ENCODE assay signal across 13 mouse cellular contexts in the genomic region with DNA sequence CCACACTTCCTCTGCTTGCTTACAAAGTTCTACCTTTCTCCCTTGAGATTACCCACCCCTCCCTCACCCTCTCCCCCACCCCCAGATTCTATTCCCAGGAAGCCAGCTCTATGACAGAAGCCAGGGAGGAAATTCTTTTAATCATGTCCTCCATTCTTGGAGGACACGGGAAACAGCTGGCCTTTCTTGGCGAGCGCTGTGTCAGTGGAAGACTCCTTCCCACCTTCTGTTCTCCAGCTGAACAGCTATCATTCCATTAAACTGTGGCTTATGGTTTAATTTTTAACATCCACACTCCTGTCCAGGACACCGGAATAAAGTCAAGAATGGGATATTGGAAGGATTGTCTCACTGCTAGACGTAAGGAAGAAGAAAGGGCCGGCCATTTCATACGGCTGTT. TPM values are rescaled to one million over a fixed set of nuclear protein-coding genes. Genes with fewer than 3 reads are reported as not detected.
DNase-seq lines count a peak whose midpoint lies in the region; ATAC-seq and TF ChIP-seq lines count a peak whose summit lies in the region.
"Had no signal": no experiment of that assay in that cellular context is flagged by ENCODE, and none has a peak within 500 bp of the region (broad histone marks: within the 10 kb centered on the region; RNA-seq: fewer than 3 reads in every experiment).

No protein-coding gene starts in this region.

- no peak overlapping the region for H3K4me3 ChIP-seq in limb, embryonic 14.5 days (replicated peaks; ENCODE audit: low read length)
- H3K4me3 ChIP-seq in limb, embryonic 10.5 days: no peak overlapping the region
- H3K4me3 ChIP-seq in heart, postnatal 0 days (ENCODE audit: low read depth, low read length): no peak overlapping the region
- H3K4me3 ChIP-seq in stomach, embryonic 15.5 days (replicated peaks): no peak overlapping the region
- H3K4me3 ChIP-seq in hindbrain, embryonic 10.5 days: no peak overlapping the region
- H3K4me3 ChIP-seq: neural tube, embryonic 13.5 days had no signal

- peak; percentile 54 for DNase-seq in limb, embryonic 14.5 days (ENCODE audit: low spot score)
- DNase-seq in limb, embryonic 10.5 days (ENCODE audit: low spot score): no peak
- peak; percentile 55 for DNase-seq in heart, postnatal 0 days (ENCODE audit: low spot score)
- peak; percentile 70 for DNase-seq in kidney, postnatal 10 days
- DNase-seq in hindbrain, embryonic 10.5 days (ENCODE audit: low spot score): no peak
- DNase-seq in retina, postnatal 1 day: no peak
- DNase-seq in MN1 (ENCODE audit: low spot score): no peak
- DNase-seq: cerebellum, adult 9-11 months; left cerebral cortex, postnatal 4 days; thymus, postnatal 25 days had no signal

- no peaks in the 10 kb centered on the region for H3K27me3 ChIP-seq in limb, embryonic 14.5 days (ENCODE audit: control insufficient read depth, insufficient read depth, low read length)
- no peaks in the 10 kb centered on the region for H3K27me3 ChIP-seq in limb, embryonic 10.5 days (ENCODE audit: low read depth, poor library complexity, severe bottlenecking)
- no peaks in the 10 kb centered on the region for H3K27me3 ChIP-seq in heart, postnatal 0 days (ENCODE audit: control insufficient read depth, insufficient read depth, low read length)
- H3K27me3 ChIP-seq in stomach, embryonic 15.5 days (replicated peaks): no peaks in the 10 kb centered on the region
- H3K27me3 ChIP-seq in hindbrain, embryonic 10.5 days (ENCODE audit: insufficient read depth, poor library complexity, severe bottlenecking): no peaks in the 10 kb centered on the region
- H3K27me3 ChIP-seq: neural tube, embryonic 13.5 days had no signal

- 68% methylated on average over 7 of the region's 7 CpGs for WGBS in limb, embryonic 14.5 days
- WGBS in limb, embryonic 10.5 days: 93% methylated on average over 7 of the region's 7 CpGs
- 66% methylated on average over 7 of the region's 7 CpGs for WGBS in heart, postnatal 0 days
- 59% methylated on average over 7 of the region's 7 CpGs for WGBS in stomach, embryonic 15.5 days
- WGBS in hindbrain, embryonic 10.5 days: 93% methylated on average over 7 of the region's 7 CpGs

- ATAC-seq in limb, embryonic 14.5 days (ENCODE audit: low FRiP score, low read depth): peak; percentile 57; the same call in 1 of the 2 replicates
- peak; percentile 53 for ATAC-seq in heart, postnatal 0 days (ENCODE audit: insufficient read depth, low read depth)
- ATAC-seq in stomach, embryonic 15.5 days (ENCODE audit: insufficient read depth, low FRiP score, low read depth): no peak
- ATAC-seq: hindbrain, embryonic 16.5 days had no signal

- no peak overlapping the region for H3K9ac ChIP-seq in limb, embryonic 14.5 days (ENCODE audit: low read depth, low read length, severe bottlenecking)
- no peak overlapping the region for H3K9ac ChIP-seq in heart, postnatal 0 days (replicated peaks; ENCODE audit: low read depth, low read length)
- no peak overlapping the region for H3K9ac ChIP-seq in stomach, embryonic 15.5 days
- H3K9ac ChIP-seq: neural tube, embryonic 13.5 days had no signal

- TF ChIP-seq POLR2A in limb, embryonic 14.5 days (IDR thresholded peaks at IDR 0.05; ENCODE audit: borderline replicate concordance, extremely low read depth, insufficient read depth, insufficient read length): no peak

- TF ChIP-seq CTCF in heart, postnatal 0 days (IDR thresholded peaks at IDR 0.05; ENCODE audit: low read depth): no peak

- no peak for TF ChIP-seq EP300 in heart, postnatal 0 days (IDR thresholded peaks at IDR 0.05; ENCODE audit: low read depth)

- H3K4me1 ChIP-seq in limb, embryonic 14.5 days (ENCODE audit: control insufficient read depth, insufficient read depth, low read length): 0 out of 2 replicates have a peak, but pooled peaks cover 2% of the 10 kb centered on the region
- H3K4me1 ChIP-seq in limb, embryonic 10.5 days: peaks cover 6% of the 10 kb centered on the region; the same call in 1 of the 2 replicates
- 0 out of 2 replicates have a peak, but pooled peaks cover 9% of the 10 kb centered on the region for H3K4me1 ChIP-seq in heart, postnatal 0 days (ENCODE audit: control insufficient read depth, insufficient read depth)
- no peaks in the 10 kb centered on the region for H3K4me1 ChIP-seq in stomach, embryonic 15.5 days
- H3K4me1 ChIP-seq in hindbrain, embryonic 10.5 days (replicated peaks): no peaks in the 10 kb centered on the region
- H3K4me1 ChIP-seq: neural tube, embryonic 13.5 days had no signal

- H3K36me3 ChIP-seq in limb, embryonic 14.5 days (ENCODE audit: control insufficient read depth, insufficient read depth, low read length): no peaks in the 10 kb centered on the region
- H3K36me3 ChIP-seq in limb, embryonic 10.5 days: no peaks in the 10 kb centered on the region
- no peaks in the 10 kb centered on the region for H3K36me3 ChIP-seq in heart, postnatal 0 days (replicated peaks; ENCODE audit: control insufficient read depth, insufficient read depth, low read length)
- H3K36me3 ChIP-seq in stomach, embryonic 15.5 days: no peaks in the 10 kb centered on the region
- H3K36me3 ChIP-seq in hindbrain, embryonic 10.5 days: no peaks in the 10 kb centered on the region
- H3K36me3 ChIP-seq: neural tube, embryonic 13.5 days had no signal

- H3K9me3 ChIP-seq in limb, embryonic 14.5 days (ENCODE audit: control insufficient read depth, low read length): no peaks in the 10 kb centered on the region
- no peaks in the 10 kb centered on the region for H3K9me3 ChIP-seq in limb, embryonic 10.5 days (replicated peaks)
- no peaks in the 10 kb centered on the region for H3K9me3 ChIP-seq in heart, postnatal 0 days (replicated peaks; ENCODE audit: control insufficient read depth, low read length)
- 0 out of 2 replicates have a peak, but pooled peaks cover 3% of the 10 kb centered on the region for H3K9me3 ChIP-seq in stomach, embryonic 15.5 days
- no peaks in the 10 kb centered on the region for H3K9me3 ChIP-seq in hindbrain, embryonic 10.5 days
- H3K9me3 ChIP-seq: neural tube, embryonic 13.5 days had no signal

- H3K27ac ChIP-seq in limb, embryonic 14.5 days (replicated peaks; ENCODE audit: low read depth, low read length): no peak overlapping the region
- H3K27ac ChIP-seq in limb, embryonic 10.5 days: no peak overlapping the region
- H3K27ac ChIP-seq in heart, postnatal 0 days (ENCODE audit: low read depth): peak overlapping the region; percentile 75
- peak overlapping the region; percentile 63 for H3K27ac ChIP-seq in stomach, embryonic 15.5 days
- no peak overlapping the region for H3K27ac ChIP-seq in hindbrain, embryonic 10.5 days
- H3K27ac ChIP-seq: neural tube, embryonic 13.5 days had no signal

- no peak overlapping the region for H3K4me2 ChIP-seq in limb, embryonic 14.5 days (replicated peaks; ENCODE audit: low read depth, low read length, severe bottlenecking)
- H3K4me2 ChIP-seq in heart, postnatal 0 days (ENCODE audit: low read depth, low read length): no peak overlapping the region
- H3K4me2 ChIP-seq in stomach, embryonic 15.5 days: no peak overlapping the region
- H3K4me2 ChIP-seq: neural tube, embryonic 13.5 days had no signal

RNA-seq across cellular contexts. Expression of gene Plxnc1, which starts 59.0 kb away (rescaled TPM):
- polyA plus RNA-seq in limb, embryonic 14.5 days (2012; rRNA removed): 4.2 and 4.7 TPM in 2 replicates
- 3.0 and 3.6 TPM in 2 replicates for polyA plus RNA-seq in limb, embryonic 14.5 days (2014; fragmentation: Nextera tagmentation; extraction: Ambion mirVana)
- polyA plus RNA-seq in limb, embryonic 10.5 days (2016; fragmentation: Nextera tagmentation; extraction: Ambion mirVana): 0.35 and 0.48 TPM in 2 replicates
- total RNA-seq in heart, postnatal 0 days (2014; rRNA removed; ENCODE audit: low replicate concordance): 4.5 and 9.4 TPM in 2 replicates
- polyA plus RNA-seq in heart, postnatal 0 days (2015; fragmentation: Nextera tagmentation; extraction: Ambion mirVana): 1.4 and 1.5 TPM in 2 replicates
- polyA plus RNA-seq in stomach, embryonic 15.5 days (2015; fragmentation: Nextera tagmentation; extraction: Ambion mirVana): 1.5 and 1.9 TPM in 2 replicates
- polyA plus RNA-seq in hindbrain, embryonic 10.5 days (2016; fragmentation: Nextera tagmentation; extraction: Ambion mirVana): 1.5 TPM in 2 replicates

Comparison
In these comparisons a context has a peak if more than half of its experiments do, and no peak if none do; other contexts are left out.
1. DNase-seq: peak in limb, embryonic 14.5 days (single experiment), heart, postnatal 0 days (single experiment) and kidney, postnatal 10 days (single experiment); none in limb, embryonic 10.5 days (single experiment), hindbrain, embryonic 10.5 days (single experiment), retina, postnatal 1 day (single experiment) and MN1 (single experiment).
2. H3K27ac ChIP-seq: peak in heart, postnatal 0 days (single experiment) and stomach, embryonic 15.5 days (single experiment); none in limb, embryonic 14.5 days (single experiment), limb, embryonic 10.5 days (single experiment) and hindbrain, embryonic 10.5 days (single experiment).